Mouse (Mus musculus) ES-Bruce4 (cell line): ENCODE data around the gene Jaml.

Experiments
- EP300 ChIP-seq: IDR thresholded peaks from 2 replicates; pipeline ENCODE4 v1.6.1; 2011; ENCODE audit warnings: low read depth, low read length; ENCODE audit not compliant: insufficient read depth
- POLR2A ChIP-seq: IDR thresholded peaks from one replicate; pipeline ENCODE4 v1.8.1; 2011; ENCODE audit warnings: low read length; ENCODE audit not compliant: insufficient read depth

DNA sequence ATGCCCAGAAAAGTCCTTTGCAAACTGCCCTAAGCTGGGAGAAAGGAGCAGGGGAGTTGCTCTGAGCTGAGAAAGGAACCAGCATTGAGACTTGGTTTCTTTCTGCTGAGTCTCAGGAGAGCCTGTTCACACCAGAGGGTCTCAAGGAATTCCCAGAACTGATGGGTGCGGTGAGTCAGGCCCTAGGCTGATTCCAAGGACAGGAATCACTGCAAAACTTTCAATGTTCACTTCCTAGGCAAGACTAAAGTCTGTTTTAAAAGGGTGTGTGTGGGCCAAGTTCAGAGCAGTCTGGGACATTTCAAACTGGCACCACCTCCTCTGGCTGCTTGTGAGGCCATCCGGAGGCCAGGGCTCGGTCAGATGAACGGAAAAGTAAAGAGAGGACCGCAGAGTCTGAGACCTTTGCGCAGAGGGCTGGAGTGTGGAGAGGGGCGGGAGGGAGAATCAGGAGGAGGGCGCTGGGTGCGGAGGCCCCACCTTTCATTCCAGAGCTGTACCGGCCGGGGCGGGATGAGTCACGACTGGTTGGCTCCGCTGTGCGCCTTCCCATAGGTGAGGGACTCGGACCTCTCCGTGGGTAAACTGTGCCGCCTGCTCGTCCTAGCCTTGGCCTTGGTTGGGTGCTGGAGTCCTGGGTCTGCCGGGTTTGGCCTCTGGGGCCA, 36.8 kb upstream of the Jaml start:
- TF ChIP-seq POLR2A = peak; percentile 50
- 0 out of 2 replicates have a peak, but pooled peaks have one; percentile 24 for TF ChIP-seq EP300
